Mouse (Mus musculus) kidney, postnatal 0 days (tissue): ENCODE data around the gene Matn1. TPM values are rescaled to one million over a fixed set of nuclear protein-coding genes. Genes with fewer than 3 reads are reported as not detected.

Source experiments
- ATAC-seq: fragments of 200-750 bp; cut with Nextera tagmentation; replicated peaks from 2 replicates; pipeline ENCODE4 v1.8.0; 2017; ENCODE audit warnings: low read depth, moderate number of reproducible peaks, moderate TSS enrichment, moderate library complexity; ENCODE audit not compliant: low FRiP score
- DNase-seq: peaks from one replicate; pipeline ENCODE4 v3.0.0-alpha.2; 2016; ENCODE audit warnings: low spot score
- H3K27ac ChIP-seq: fragments of 300-500 bp; sonication (generic); 2 replicates; pipeline ENCODE4 v1.5.1; 2014; ENCODE audit warnings: mild to moderate bottlenecking
- H3K27me3 ChIP-seq: fragments of 300-500 bp; sonication (generic); 2 replicates; pipeline ENCODE4 v1.6.1; 2014; ENCODE audit warnings: low read length, mixed read lengths; ENCODE audit not compliant: insufficient read depth
- H3K36me3 ChIP-seq: fragments of 300-500 bp; sonication (generic); 2 replicates; pipeline ENCODE4 v1.6.1; 2014; ENCODE audit warnings: low read length, mixed read lengths; ENCODE audit not compliant: insufficient read depth
- H3K4me1 ChIP-seq: fragments of 300-500 bp; sonication (generic); replicated peaks from 2 replicates; pipeline ENCODE4 v1.6.1; 2014; ENCODE audit warnings: antibody characterized with exemption, low read length, mixed read lengths; ENCODE audit not compliant: insufficient read depth
- H3K4me2 ChIP-seq: fragments of 300-500 bp; sonication (generic); 2 replicates; pipeline ENCODE4 v1.6.1; 2014; ENCODE audit warnings: mild to moderate bottlenecking, low read length, moderate library complexity, mixed read lengths
- H3K4me3 ChIP-seq: fragments of 300-500 bp; sonication (generic); replicated peaks from 2 replicates; pipeline ENCODE4 v1.5.1; 2014; ENCODE audit warnings: low read depth, low read length
- H3K9ac ChIP-seq: fragments of 300-500 bp; sonication (generic); 2 replicates; pipeline ENCODE4 v1.6.1; 2014; ENCODE audit warnings: low read depth, low read length
- H3K9me3 ChIP-seq: fragments of 300-500 bp; sonication (generic); replicated peaks from 2 replicates; pipeline ENCODE4 v1.6.1; 2016; ENCODE audit warnings: low read length, inconsistent platforms, mixed read lengths
- CTCF ChIP-seq: IDR thresholded peaks from 2 replicates; pipeline ENCODE4 v1.5.1; 2016; ENCODE audit warnings: antibody characterized with exemption, low read depth, mild to moderate bottlenecking, moderate library complexity
- WGBS: fragments of 180-500 bp; shearing (Covaris S2); extraction: QIAGEN DNeasy Blood & Tissue Kit; methylation state at CpG from one replicate; pipeline ENCODE4 v1.1.7; 2014; 5-methylcytosine and 5-hydroxymethylcytosine counted together
- polyA plus RNA-seq: library from polyadenylated mRNA; unstranded; fragments of >200 nt; fragmentation: Nextera tagmentation; extraction: Ambion mirVana; gene quantifications from 2 replicates; pipeline ENCODE4 v1.2.1, GENCODE M21; 2015

The Matn1 gene
- polyA plus RNA-seq, 1 experiment from 2014 or later = 0.29 TPM

GRCm38 (mm10) chr4:130944779-130945178, 594 bp downstream of the Matn1 start:
- Histone ChIP-seq H3K9me3 (no peaks in the 10 kb centered on the region), H3K27me3 (no peaks in the 10 kb centered on the region), H3K4me2 (no peak overlapping the region), H3K36me3 (no peaks in the 10 kb centered on the region), H3K4me3 (no peak overlapping the region), H3K4me1 (no peaks in the 10 kb centered on the region), H3K9ac (no peak overlapping the region), H3K27ac (no peak overlapping the region)
- TF ChIP-seq CTCF = no peak
- 69% methylated on average over 7 of the region's 7 CpGs for WGBS
- DNase-seq (no peak), ATAC-seq (no peak)

GRCm38 (mm10) chr4:130947094-130947647, 3.0 kb downstream of the Matn1 start:
- H3K4me2 ChIP-seq = no peak overlapping the region
- no peak overlapping the region for H3K4me3 ChIP-seq
- ATAC-seq (0 out of 2 replicates have a peak, but pooled peaks have one; percentile 42), DNase-seq (peak; percentile 74)
- TF ChIP-seq CTCF = peak; percentile 88
- H3K27ac ChIP-seq = no peak overlapping the region
- no peaks in the 10 kb centered on the region for H3K9me3 ChIP-seq
- WGBS = 17% methylated on average over 13 of the region's 13 CpGs
- H3K27me3 ChIP-seq = no peaks in the 10 kb centered on the region
- H3K36me3 ChIP-seq = no peaks in the 10 kb centered on the region
- no peak overlapping the region for H3K9ac ChIP-seq
- no peaks in the 10 kb centered on the region for H3K4me1 ChIP-seq

GRCm38 (mm10) chr4:130949821-130950384, 5.7 kb downstream of the Matn1 start:
- ATAC-seq = no peak
- H3K4me1 ChIP-seq = no peaks in the 10 kb centered on the region
- TF ChIP-seq CTCF = no peak

GRCm38 (mm10) chr4:130952531-130952930, 8.3 kb downstream of the Matn1 start:
- H3K4me1 ChIP-seq = no peaks in the 10 kb centered on the region
- no peak overlapping the region for H3K27ac ChIP-seq
- 30% methylated on average over 17 of the region's 17 CpGs for WGBS
- H3K9ac ChIP-seq = no peak overlapping the region
- DNase-seq (peak; percentile 52), ATAC-seq (no peak)
- H3K4me3 ChIP-seq = no peak overlapping the region
- TF ChIP-seq CTCF = peak; percentile 54
- no peaks in the 10 kb centered on the region for H3K9me3 ChIP-seq
- H3K27me3 ChIP-seq = no peaks in the 10 kb centered on the region
- no peaks in the 10 kb centered on the region for H3K36me3 ChIP-seq
- H3K4me2 ChIP-seq = no peak overlapping the region

More at GRCm38 (mm10) chr4:130949821-130950384, 5.7 kb downstream of the Matn1 start:
- Histone ChIP-seq H3K4me3 (no peak overlapping the region), H3K27me3 (no peaks in the 10 kb centered on the region), H3K4me2 (no peak overlapping the region), H3K27ac (no peak overlapping the region), H3K9me3 (no peaks in the 10 kb centered on the region), H3K36me3 (no peaks in the 10 kb centered on the region), H3K9ac (no peak overlapping the region)
- DNase-seq = no peak
- 86% methylated on average over 35 of the region's 35 CpGs for WGBS

GRCm38 (mm10) chr4:130957156-130957555, 13.0 kb downstream of the Matn1 start:
- H3K4me3 ChIP-seq = no peak overlapping the region
- no peak overlapping the region for H3K27ac ChIP-seq
- H3K4me1 ChIP-seq = no peaks in the 10 kb centered on the region
- ATAC-seq (no peak), DNase-seq (no peak)
- no peak overlapping the region for H3K4me2 ChIP-seq
- no peak for TF ChIP-seq CTCF
- no peaks in the 10 kb centered on the region for H3K9me3 ChIP-seq
- H3K9ac ChIP-seq = no peak overlapping the region
- no peaks in the 10 kb centered on the region for H3K36me3 ChIP-seq
- WGBS = 51% methylated on average over 10 of the region's 10 CpGs
- H3K27me3 ChIP-seq = no peaks in the 10 kb centered on the region

GRCm38 (mm10) chr4:130958812-130959211, 14.6 kb downstream of the Matn1 start:
- no peak overlapping the region for H3K27ac ChIP-seq
- H3K36me3 ChIP-seq = no peaks in the 10 kb centered on the region
- no peaks in the 10 kb centered on the region for H3K4me1 ChIP-seq
- WGBS = 65% methylated on average over 5 of the region's 5 CpGs
- ATAC-seq (no peak), DNase-seq (no peak)
- no peaks in the 10 kb centered on the region for H3K9me3 ChIP-seq
- TF ChIP-seq CTCF = no peak
- no peaks in the 10 kb centered on the region for H3K27me3 ChIP-seq
- H3K4me3 ChIP-seq = no peak overlapping the region
- H3K9ac ChIP-seq = no peak overlapping the region
- no peak overlapping the region for H3K4me2 ChIP-seq

GRCm38 (mm10) chr4:130959678-130960077, 15.5 kb downstream of the Matn1 start:
- 61% methylated on average over 6 of the region's 6 CpGs for WGBS

More at GRCm38 (mm10) chr4:130959678-130960077, 15.5 kb downstream of the Matn1 start:
- H3K27ac ChIP-seq = no peak overlapping the region
- no peaks in the 10 kb centered on the region for H3K36me3 ChIP-seq
- no peak overlapping the region for H3K9ac ChIP-seq
- H3K4me3 ChIP-seq = no peak overlapping the region
- H3K4me1 ChIP-seq = no peaks in the 10 kb centered on the region
- no peak for ATAC-seq
- TF ChIP-seq CTCF = no peak
- H3K27me3 ChIP-seq = no peaks in the 10 kb centered on the region
- no peak for DNase-seq
- H3K4me2 ChIP-seq = no peak overlapping the region
- no peaks in the 10 kb centered on the region for H3K9me3 ChIP-seq
